Mouse (Mus musculus) MEL (cell line): ENCODE results near the gene AI837181. TPM values are rescaled to one million over a fixed set of nuclear protein-coding genes. Genes with fewer than 3 reads are reported as not detected.

Source experiments
- DNase-seq: peaks from one replicate; pipeline ENCODE4 v3.0.0; 2011; ENCODE audit warnings: low read depth, low spot score
- H3K27ac ChIP-seq: 2 replicates; pipeline ENCODE4 v1.5.1; 2012; ENCODE audit warnings: low read depth, mild to moderate bottlenecking, control low read depth, low read length, moderate library complexity; ENCODE audit not compliant: control insufficient read depth
- H3K27me3 ChIP-seq, 2 experiments: fragments of 150-350 bp in 1 of 2; sonication (generic) in 1 of 2; 2 replicates each; pipeline ENCODE4 v1.6.1; 2012; ENCODE audit warnings: low read length in 2 of 2, mild to moderate bottlenecking in 2 of 2, improper control_type of control experiment in 1 of 2, moderate library complexity in 1 of 2; ENCODE audit not compliant: insufficient read depth in 2 of 2, control insufficient read depth in 1 of 2
- H3K36me3 ChIP-seq, 2 experiments: 2 replicates each; pipeline ENCODE4 v1.6.1; 2012 to 2014; ENCODE audit warnings: low read length in 2 of 2, improper control_type of control experiment in 1 of 2, inconsistent platforms in 1 of 2, mild to moderate bottlenecking in 1 of 2; ENCODE audit not compliant: insufficient read depth in 2 of 2, control insufficient read depth in 1 of 2
- H3K4me1 ChIP-seq, 2 experiments: fragments of 150-350 bp in 1 of 2; sonication (generic) in 1 of 2; 2 replicates each; pipeline ENCODE4 v1.6.1; 2012; ENCODE audit warnings: low read length in 2 of 2, improper control_type of control experiment in 1 of 2, mild to moderate bottlenecking in 1 of 2; ENCODE audit not compliant: insufficient read depth in 2 of 2, control insufficient read depth in 1 of 2
- H3K4me3 ChIP-seq, 2 experiments: fragments of 150-350 bp in 1 of 2; sonication (generic) in 1 of 2; 2 replicates each; pipeline ENCODE4 v1.5.1; 2012; ENCODE audit warnings: low read depth in 2 of 2, low read length in 2 of 2, mild to moderate bottlenecking in 2 of 2, moderate library complexity in 2 of 2, control low read depth in 1 of 2, improper control_type of control experiment in 1 of 2; ENCODE audit not compliant: control insufficient read depth in 1 of 2, insufficient read depth in 1 of 2
- H3K79me2 ChIP-seq: 2 replicates; pipeline ENCODE4 v1.6.1; 2012; ENCODE audit warnings: mild to moderate bottlenecking, low read length, moderate library complexity; ENCODE audit not compliant: control insufficient read depth, poor library complexity, insufficient read depth
- H3K9ac ChIP-seq: 2 replicates; pipeline ENCODE4 v1.6.1; 2012; ENCODE audit warnings: low read depth, mild to moderate bottlenecking, control low read depth, low read length, moderate library complexity; ENCODE audit not compliant: control insufficient read depth, poor library complexity, severe bottlenecking
- H3K9me3 ChIP-seq: fragments of 150-350 bp; sonication (generic); replicated peaks from 2 replicates; pipeline ENCODE4 v1.6.1; 2012; ENCODE audit warnings: mild to moderate bottlenecking, low read length, improper control_type of control experiment, moderate library complexity; ENCODE audit not compliant: insufficient read depth
- BHLHE40 ChIP-seq: IDR thresholded peaks from 2 replicates; pipeline ENCODE4 v1.6.1; 2012; ENCODE audit warnings: low read depth, mild to moderate bottlenecking, inconsistent platforms, low read length, improper control_type of control experiment, borderline replicate concordance
- CHD1 ChIP-seq: IDR thresholded peaks from 2 replicates; pipeline ENCODE4 v1.6.1; 2012; ENCODE audit warnings: low read depth, mild to moderate bottlenecking, inconsistent platforms, low read length, improper control_type of control experiment
- CHD2 ChIP-seq: IDR thresholded peaks from 2 replicates; pipeline ENCODE4 v1.6.1; 2011; ENCODE audit warnings: low read length, improper control_type of control experiment
- ELF1 ChIP-seq: IDR thresholded peaks from 2 replicates; pipeline ENCODE4 v1.6.1; 2014; ENCODE audit warnings: low read depth, mild to moderate bottlenecking, inconsistent platforms, low read length, improper control_type of control experiment, moderate library complexity
- EP300 ChIP-seq, 2 experiments: IDR thresholded peaks; 2 replicates each; pipeline ENCODE4 v1.6.1; 2011; ENCODE audit warnings: improper control_type of control experiment in 2 of 2, low read length in 2 of 2, low read depth in 1 of 2, mild to moderate bottlenecking in 1 of 2
- ETS1 ChIP-seq: IDR thresholded peaks from 2 replicates; pipeline ENCODE4 v1.6.1; 2012; ENCODE audit warnings: low read depth, mild to moderate bottlenecking, inconsistent platforms, low read length, improper control_type of control experiment, moderate library complexity
- GABPA ChIP-seq: IDR thresholded peaks from 2 replicates; pipeline ENCODE4 v1.6.1; 2012; ENCODE audit warnings: low read depth, mild to moderate bottlenecking, inconsistent platforms, low read length, improper control_type of control experiment, moderate library complexity
- HCFC1 ChIP-seq: IDR thresholded peaks from 2 replicates; pipeline ENCODE4 v1.6.1; 2012; ENCODE audit warnings: low read depth, mild to moderate bottlenecking, inconsistent platforms, low read length, improper control_type of control experiment, moderate library complexity
- MAX ChIP-seq: IDR thresholded peaks from 2 replicates; pipeline ENCODE4 v1.6.1; 2011; ENCODE audit warnings: low read length, improper control_type of control experiment
- MAZ ChIP-seq: IDR thresholded peaks from 2 replicates; pipeline ENCODE4 v1.6.1; 2012; ENCODE audit warnings: low read depth, mild to moderate bottlenecking, inconsistent platforms, low read length, improper control_type of control experiment
- MXI1 ChIP-seq: IDR thresholded peaks from 2 replicates; pipeline ENCODE4 v1.6.1; 2011; ENCODE audit warnings: mild to moderate bottlenecking, low read depth, low read length, improper control_type of control experiment
- MYC ChIP-seq: IDR thresholded peaks from 2 replicates; pipeline ENCODE4 v1.6.1; 2011; ENCODE audit warnings: low read depth, mild to moderate bottlenecking, low read length, improper control_type of control experiment, moderate library complexity
- POLR2A ChIP-seq, 2 experiments: IDR thresholded peaks; 2 replicates each; pipeline ENCODE4 v1.6.1; 2011 to 2012; ENCODE audit warnings: low read length in 2 of 2, mild to moderate bottlenecking in 2 of 2, control low read depth in 1 of 2, improper control_type of control experiment in 1 of 2, low read depth in 1 of 2, moderate library complexity in 1 of 2; ENCODE audit not compliant: control insufficient read depth in 1 of 2, insufficient read depth in 1 of 2, poor library complexity in 1 of 2
- POLR2AphosphoS2 ChIP-seq: IDR thresholded peaks from 2 replicates; pipeline ENCODE4 v1.6.1; 2011; ENCODE audit warnings: low read length, improper control_type of control experiment
- SIN3A ChIP-seq: IDR thresholded peaks from 2 replicates; pipeline ENCODE4 v1.6.1; 2012; ENCODE audit warnings: low read length, improper control_type of control experiment, inconsistent platforms
- TAL1 ChIP-seq: IDR thresholded peaks from 2 replicates; pipeline ENCODE4 v1.6.1; 2012; ENCODE audit warnings: mild to moderate bottlenecking, inconsistent platforms, low read length, moderate library complexity, mixed read lengths
- TBP ChIP-seq: IDR thresholded peaks from 2 replicates; pipeline ENCODE4 v1.8.0; 2011; ENCODE audit warnings: low read depth, low read length, improper control_type of control experiment
- ZC3H11A ChIP-seq: IDR thresholded peaks from 2 replicates; pipeline ENCODE4 v1.6.1; 2012; ENCODE audit warnings: low read depth, mild to moderate bottlenecking, inconsistent platforms, low read length, improper control_type of control experiment
- ZMIZ1 ChIP-seq: IDR thresholded peaks from 2 replicates; pipeline ENCODE4 v1.6.1; 2012; ENCODE audit warnings: low read depth, mild to moderate bottlenecking, inconsistent platforms, low read length, improper control_type of control experiment, moderate library complexity
- ZNF384 ChIP-seq: IDR thresholded peaks from 2 replicates; pipeline ENCODE4 v1.6.1; 2012; ENCODE audit warnings: low read depth, mild to moderate bottlenecking, inconsistent platforms, low read length, improper control_type of control experiment
- polyA plus RNA-seq, 2 experiments: library from polyadenylated mRNA; stranded (reverse) in 1 of 2; unstranded in 1 of 2; fragments of >175 nt in 1 of 2; fragments of >200 nt in 1 of 2; gene quantifications; 2 replicates each; pipeline versions ENCODE4 v1.2.1 to v1.2.4; 2012; ENCODE audit warnings: low replicate concordance in 2 of 2, low read depth in 1 of 2; ENCODE audit not compliant: insufficient read length in 2 of 2, insufficient read depth in 1 of 2, missing spikeins in 1 of 2
- total RNA-seq: library from RNA; depleted of rRNA; stranded (reverse); fragments of 300-350 nt; gene quantifications from 2 replicates; pipeline ENCODE4 v1.2.3, GENCODE M21; 2012

The AI837181 gene
- total and polyA plus RNA-seq, 3 experiments: 8.9 to 41.3 TPM; not detected in 1

- H3K27ac ChIP-seq: peak overlapping the region; percentile 20; the same call in 1 of the 2 replicates
- H3K4me1 ChIP-seq: peaks cover 0 to 25% of the 10 kb centered on the region in 2 experiments; a peak in 3 of 4 replicates
- peaks cover 6% of the 10 kb centered on the region; the same call in 1 of the 2 replicates for H3K79me2 ChIP-seq
- TF ChIP-seq MYC (0 out of 2 replicates have a peak, but pooled peaks have one; percentile 48), SIN3A (no peak), ETS1 (peak; percentile 31; the same call in 1 of the 2 replicates), MXI1 (peak; percentile 35; the same call in 1 of the 2 replicates), HCFC1 (no peak), POLR2A (IDR thresholded peaks at IDR 0.05; ENCODE audit: control insufficient read depth in 1 of 2, insufficient read depth in 1 of 2, low read depth in 1 of 2, low read length in 2 of 2, poor library complexity in 1 of 2) (no peak), POLR2AphosphoS2 (no peak), ELF1 (no peak), MAX (peak; percentile 96), BHLHE40 (peak; percentile 53; the same call in 1 of the 2 replicates), GABPA (no peak), EP300 (IDR thresholded peaks at IDR 0.05; ENCODE audit: low read depth in 1 of 2, low read length in 2 of 2) (peak in 1 of 2 experiments; percentile 40; a peak in 2 of 4 replicates)
- H3K9ac ChIP-seq: peak overlapping the region; percentile 64
- H3K4me3 ChIP-seq: peak overlapping the region; percentile 80 to 81
- DNase-seq: peak; percentile 70
- peaks cover 0 to 4% of the 10 kb centered on the region in 2 experiments; a peak in 2 of 4 replicates for H3K36me3 ChIP-seq
- no peaks in the 10 kb centered on the region for H3K27me3 ChIP-seq
- no peaks in the 10 kb centered on the region for H3K9me3 ChIP-seq
These were observed 23.6 kb downstream of the AI837181 start for GRCm38 (mm10) chr19:5448354-5449150.

DNA sequence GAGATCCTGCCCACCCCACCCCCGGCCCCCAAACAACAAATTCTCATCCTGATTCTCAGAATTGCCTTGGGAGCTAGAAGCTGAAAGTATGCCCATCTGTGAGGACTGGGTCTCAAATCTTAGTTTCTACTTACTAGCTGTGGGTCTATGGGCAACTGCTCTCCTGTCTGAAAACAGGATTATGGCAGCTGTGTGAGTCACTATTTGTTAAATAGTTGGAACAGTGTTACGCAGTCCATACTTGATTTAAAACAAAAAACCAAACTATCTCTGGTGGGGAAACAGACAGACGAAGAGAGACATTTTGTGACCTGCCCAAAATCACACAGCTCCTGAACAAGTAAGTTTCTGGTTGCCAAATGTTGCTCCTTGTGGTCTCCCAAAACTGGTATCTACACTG, 24.7 kb downstream of the AI837181 start:
- Histone ChIP-seq H3K27ac (no peak overlapping the region), H3K36me3 (peaks cover 0 to 4% of the 10 kb centered on the region in 2 experiments; a peak in 2 of 4 replicates), H3K79me2 (peaks cover 6% of the 10 kb centered on the region; the same call in 1 of the 2 replicates), H3K27me3 (no peaks in the 10 kb centered on the region), H3K4me3 (no peak overlapping the region), H3K9ac (no peak overlapping the region), H3K4me1 (peaks cover 0 to 25% of the 10 kb centered on the region in 2 experiments; a peak in 3 of 4 replicates), H3K9me3 (no peaks in the 10 kb centered on the region)
- DNase-seq: no peak
- TF ChIP-seq ELF1 (no peak), CHD2 (no peak), ZC3H11A (no peak), TAL1 (no peak), MAZ (no peak), ZMIZ1 (no peak), TBP (no peak), ZNF384 (no peak), CHD1 (no peak), POLR2AphosphoS2 (no peak)
